Mouse (Mus musculus) midbrain, embryonic 12.5 days (tissue): ENCODE results near the gene Nup210. TPM values are rescaled to one million over a fixed set of nuclear protein-coding genes. Genes with fewer than 3 reads are reported as not detected.

Experiments used
- ATAC-seq: fragments of 200-750 bp; cut with Nextera tagmentation; 2 replicates; pipeline ENCODE4 v1.8.0; 2017; ENCODE audit warnings: low read depth, moderate TSS enrichment, moderate library complexity; ENCODE audit not compliant: low FRiP score
- H3K27ac ChIP-seq: fragments of 300-500 bp; sonication (generic); replicated peaks from 2 replicates; pipeline ENCODE4 v1.5.1; 2016; ENCODE audit warnings: mild to moderate bottlenecking
- H3K27me3 ChIP-seq: fragments of 300-500 bp; sonication (generic); 2 replicates; pipeline ENCODE4 v1.6.1; 2016; ENCODE audit warnings: mild to moderate bottlenecking
- H3K36me3 ChIP-seq: fragments of 300-500 bp; sonication (generic); 2 replicates; pipeline ENCODE4 v1.6.1; 2016
- H3K4me1 ChIP-seq: fragments of 300-500 bp; sonication (generic); 2 replicates; pipeline ENCODE4 v1.6.1; 2016
- H3K4me2 ChIP-seq: fragments of 300-500 bp; sonication (generic); replicated peaks from 2 replicates; pipeline ENCODE4 v1.6.1; 2016; ENCODE audit warnings: mild to moderate bottlenecking, moderate library complexity
- H3K4me3 ChIP-seq: fragments of 300-500 bp; sonication (generic); 2 replicates; pipeline ENCODE4 v1.5.1; 2016; ENCODE audit warnings: mild to moderate bottlenecking
- H3K9ac ChIP-seq: fragments of 300-500 bp; sonication (generic); replicated peaks from 2 replicates; pipeline ENCODE4 v1.6.1; 2016; ENCODE audit warnings: mild to moderate bottlenecking, moderate library complexity
- H3K9me3 ChIP-seq: fragments of 300-500 bp; sonication (generic); 2 replicates; pipeline ENCODE4 v1.6.1; 2016; ENCODE audit warnings: mild to moderate bottlenecking
- WGBS: fragments of 180-500 bp; shearing (Covaris S2); methylation state at CpG from one replicate; pipeline ENCODE4 v1.1.7; 2016; 5-methylcytosine and 5-hydroxymethylcytosine counted together
- polyA plus RNA-seq: library from polyadenylated mRNA; unstranded; fragments of >200 nt; fragmentation: Nextera tagmentation; extraction: Ambion mirVana; gene quantifications from 2 replicates; pipeline ENCODE4 v1.2.1, GENCODE M21; 2016

The Nup210 gene
- polyA plus RNA-seq, 1 experiment from 2014 or later, result 23.4 TPM

DNA sequence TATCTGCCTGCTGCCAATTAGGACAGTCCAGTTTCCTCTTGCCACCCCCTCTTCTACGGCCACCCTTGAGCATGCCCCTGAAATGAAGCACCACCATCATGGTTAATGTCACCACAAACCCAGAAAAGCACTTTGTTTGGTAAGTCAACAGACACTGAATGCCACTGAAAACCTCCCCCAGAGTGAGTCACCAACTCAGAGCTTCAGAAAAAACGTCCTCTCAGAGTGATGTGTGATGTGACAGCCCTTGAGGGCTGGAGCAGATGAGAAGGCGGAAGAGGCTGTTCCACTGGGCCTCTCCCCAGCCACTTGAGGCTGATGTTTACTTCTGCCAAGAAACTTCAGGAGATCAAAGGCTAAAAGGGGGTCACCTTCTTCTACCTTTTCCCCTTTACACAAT lies 132.5 kb downstream of the Nup210 start:
- no peak for ATAC-seq

DNA sequence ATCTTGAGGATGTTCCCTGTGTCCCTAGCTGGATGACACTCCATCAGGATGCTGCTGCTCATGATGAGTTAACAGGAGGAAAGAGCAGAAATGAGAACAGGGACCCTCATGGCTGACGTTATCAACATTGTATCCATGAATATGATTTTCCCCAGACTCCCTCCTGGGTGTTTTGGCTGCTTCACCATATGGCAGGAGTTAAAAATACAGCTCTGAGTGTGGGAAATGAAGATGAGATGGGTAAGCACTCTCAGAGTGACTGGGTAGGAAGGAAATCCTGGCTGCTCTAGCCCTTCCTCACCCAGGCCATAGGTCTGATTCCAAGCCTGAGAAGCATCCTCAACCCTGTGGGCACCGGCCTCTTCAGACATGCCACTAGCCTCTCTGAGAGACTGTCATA lies 142.3 kb downstream of the Nup210 start:
- no peak for ATAC-seq
- no peak overlapping the region for H3K4me3 ChIP-seq
- H3K27me3 ChIP-seq, result no peaks in the 10 kb centered on the region
- H3K36me3 ChIP-seq, result no peaks in the 10 kb centered on the region
- no peak overlapping the region for H3K27ac ChIP-seq
- no peak overlapping the region for H3K9ac ChIP-seq
- H3K4me2 ChIP-seq, result no peak overlapping the region
- no peaks in the 10 kb centered on the region for H3K9me3 ChIP-seq
- WGBS, result 84% methylated on average over 2 of the region's 2 CpGs
- peaks cover 11% of the 10 kb centered on the region; the same call in 1 of the 2 replicates for H3K4me1 ChIP-seq

More for the DNA sequence above, 132.5 kb downstream of the Nup210 start:
- no peak overlapping the region for H3K4me3 ChIP-seq
- H3K27ac ChIP-seq, result no peak overlapping the region
- no peak overlapping the region for H3K9ac ChIP-seq
- peaks cover 12% of the 10 kb centered on the region for H3K4me1 ChIP-seq
- no peaks in the 10 kb centered on the region for H3K36me3 ChIP-seq
- peaks cover 20% of the 10 kb centered on the region for H3K27me3 ChIP-seq
- WGBS, result 63% methylated on average over 3 of the region's 3 CpGs
- H3K9me3 ChIP-seq, result no peaks in the 10 kb centered on the region
- H3K4me2 ChIP-seq, result no peak overlapping the region

DNA sequence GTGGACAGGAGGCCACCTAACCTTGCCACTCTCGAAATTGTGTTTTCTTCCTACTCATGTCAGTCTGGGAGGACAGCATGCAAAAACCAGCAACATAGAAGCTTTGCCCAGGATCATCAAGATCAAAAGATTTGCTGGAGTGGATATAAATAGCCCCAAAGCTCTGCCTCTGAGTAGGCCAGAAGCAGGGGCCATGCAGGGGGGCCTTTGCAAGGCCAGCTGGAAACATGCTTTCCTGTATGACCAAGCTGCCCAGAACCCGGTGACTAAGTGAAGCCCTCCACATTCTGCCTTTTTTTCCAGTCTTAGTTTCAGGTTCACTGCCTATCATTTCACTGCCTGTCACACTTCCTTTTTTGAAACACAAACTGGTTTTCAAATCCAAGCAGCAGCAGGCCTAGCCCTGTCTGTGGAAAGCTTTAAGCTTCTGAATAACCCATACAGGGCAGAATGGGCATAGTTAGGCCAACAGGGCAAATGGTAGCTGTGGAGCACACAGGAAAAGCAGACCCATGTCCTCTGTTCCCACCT lies 147.2 kb downstream of the Nup210 start:
- no peak overlapping the region for H3K9ac ChIP-seq
- no peaks in the 10 kb centered on the region for H3K27me3 ChIP-seq
- H3K9me3 ChIP-seq, result no peaks in the 10 kb centered on the region
- H3K4me3 ChIP-seq, result no peak overlapping the region
- H3K4me2 ChIP-seq, result no peak overlapping the region
- ATAC-seq, result no peak
- H3K27ac ChIP-seq, result peak overlapping the region; percentile 17
- 39% methylated on average over 2 of the region's 2 CpGs for WGBS
- H3K4me1 ChIP-seq, result peaks cover 13% of the 10 kb centered on the region; the same call in 1 of the 2 replicates
- no peaks in the 10 kb centered on the region for H3K36me3 ChIP-seq

Other genes starting within 250 kb of the Nup210 start
- 16.3 and 16.4 TPM in 2 replicates for gene Iqsec1, start 128.1 kb downstream of the Nup210 start, polyA plus RNA-seq
- 16.4 and 17.2 TPM in 2 replicates for gene Hdac11, start 39.8 kb upstream of the Nup210 start, polyA plus RNA-seq
- 41.7 and 66.6 TPM in 2 replicates for gene Fbln2, start 95.6 kb upstream of the Nup210 start, polyA plus RNA-seq